Mouse (Mus musculus) megakaryocyte, embryonic 14.5 days (primary cell): ENCODE data around the gene Cyp2u1.

Experiments
- FLI1 ChIP-seq: IDR thresholded peaks from 2 replicates; pipeline ENCODE4 v1.6.1; 2012; ENCODE audit warnings: low read length, inconsistent platforms, mixed read lengths
- GATA1 ChIP-seq: IDR thresholded peaks from 3 replicates; pipeline ENCODE4 v1.6.1; 2012; ENCODE audit warnings: mixed read lengths, low read length, inconsistent platforms, borderline replicate concordance

GRCm38 (mm10) chr3:131345903-131346302 is 42.9 kb upstream of the Cyp2u1 start:
- TF ChIP-seq GATA1 = no peak
- no peak for TF ChIP-seq FLI1
